Mouse (Mus musculus) hindbrain, embryonic 11.5 days (tissue): ENCODE data around the gene Stk11ip. TPM values are rescaled to one million over a fixed set of nuclear protein-coding genes. Genes with fewer than 3 reads are reported as not detected.
A peak's percentile ranks its signal among the peaks of the same experiment; 100 is the strongest.

ENCODE experiments used
- ATAC-seq: fragments of 200-750 bp; cut with Nextera tagmentation; 2 replicates; pipeline ENCODE4 v1.8.0; 2017; ENCODE audit warnings: mild to moderate bottlenecking, moderate TSS enrichment, moderate library complexity; ENCODE audit not compliant: low FRiP score
- DNase-seq: peaks from one replicate; pipeline ENCODE4 v3.0.0-alpha.2; 2015; ENCODE audit warnings: low spot score
- H3K27ac ChIP-seq: fragments of 300-500 bp; sonication (generic); 2 replicates; pipeline ENCODE4 v1.5.1; 2014; ENCODE audit warnings: mild to moderate bottlenecking, low read depth, low read length
- H3K27me3 ChIP-seq: fragments of 300-500 bp; sonication (generic); 2 replicates; pipeline ENCODE4 v1.6.1; 2014; ENCODE audit warnings: mild to moderate bottlenecking, low read length, moderate library complexity, mixed read lengths; ENCODE audit not compliant: control insufficient read depth, insufficient read depth
- H3K36me3 ChIP-seq: fragments of 300-500 bp; sonication (generic); 2 replicates; pipeline ENCODE4 v1.6.1; 2014; ENCODE audit warnings: mild to moderate bottlenecking, low read length, moderate library complexity, mixed read lengths; ENCODE audit not compliant: control insufficient read depth, insufficient read depth
- H3K4me1 ChIP-seq: fragments of 300-500 bp; sonication (generic); replicated peaks from 2 replicates; pipeline ENCODE4 v1.6.1; 2014; ENCODE audit warnings: low read length, mixed read lengths; ENCODE audit not compliant: control insufficient read depth, insufficient read depth
- H3K4me2 ChIP-seq: fragments of 300-500 bp; sonication (generic); replicated peaks from 2 replicates; pipeline ENCODE4 v1.6.1; 2014; ENCODE audit warnings: mild to moderate bottlenecking, low read depth, low read length
- H3K4me3 ChIP-seq: fragments of 300-500 bp; sonication (generic); 2 replicates; pipeline ENCODE4 v1.5.1; 2014; ENCODE audit warnings: low read depth, low read length
- H3K9ac ChIP-seq: fragments of 300-500 bp; sonication (generic); 2 replicates; pipeline ENCODE4 v1.6.1; 2014; ENCODE audit warnings: low read depth, low read length
- H3K9me3 ChIP-seq: fragments of 300-500 bp; sonication (generic); 2 replicates; pipeline ENCODE4 v1.6.1; 2016; ENCODE audit warnings: low read length; ENCODE audit not compliant: control insufficient read depth
- WGBS: fragments of 180-500 bp; shearing (Covaris S2); extraction: QIAGEN DNeasy Blood & Tissue Kit; methylation state at CpG from one replicate; pipeline ENCODE4 v1.1.7; 2014; 5-methylcytosine and 5-hydroxymethylcytosine counted together
- polyA plus RNA-seq: library from polyadenylated mRNA; unstranded; fragments of >200 nt; fragmentation: Nextera tagmentation; extraction: Ambion mirVana; gene quantifications from 2 replicates; pipeline ENCODE4 v1.2.1, GENCODE M21; 2014

Stk11ip gene
- polyA plus RNA-seq, 1 experiment from 2014 or later, result 11.8 TPM

DNA sequence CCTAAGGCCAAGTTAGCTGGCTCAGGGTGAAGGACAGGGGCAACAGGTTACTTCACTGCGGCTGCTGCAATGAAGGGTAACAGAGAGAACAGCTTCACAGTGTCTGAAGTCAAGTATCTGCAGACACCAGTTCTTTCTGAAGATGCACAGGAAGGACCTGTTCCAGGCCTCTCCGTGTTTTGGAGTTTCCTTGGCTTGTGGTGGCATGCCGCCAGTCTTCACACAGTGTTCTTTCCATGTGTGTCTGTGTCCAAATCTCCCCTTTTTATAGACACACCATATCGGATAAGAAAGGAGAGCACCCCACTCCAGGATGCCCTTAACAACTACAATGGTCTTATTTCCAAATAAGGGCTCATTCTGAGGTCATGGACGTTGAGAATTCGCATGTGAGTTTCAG is 23.0 kb downstream of the Stk11ip start:
- H3K4me2 ChIP-seq, result no peak overlapping the region
- H3K4me1 ChIP-seq, result 0 out of 2 replicates have a peak, but pooled peaks cover 2% of the 10 kb centered on the region
- ATAC-seq (no peak), DNase-seq (no peak)
- no peak overlapping the region for H3K9ac ChIP-seq
- H3K4me3 ChIP-seq, result no peak overlapping the region
- H3K27me3 ChIP-seq, result no peaks in the 10 kb centered on the region
- 93% methylated on average over 6 of the region's 6 CpGs for WGBS
- H3K9me3 ChIP-seq, result no peaks in the 10 kb centered on the region
- no peaks in the 10 kb centered on the region for H3K36me3 ChIP-seq
- H3K27ac ChIP-seq, result no peak overlapping the region

DNA sequence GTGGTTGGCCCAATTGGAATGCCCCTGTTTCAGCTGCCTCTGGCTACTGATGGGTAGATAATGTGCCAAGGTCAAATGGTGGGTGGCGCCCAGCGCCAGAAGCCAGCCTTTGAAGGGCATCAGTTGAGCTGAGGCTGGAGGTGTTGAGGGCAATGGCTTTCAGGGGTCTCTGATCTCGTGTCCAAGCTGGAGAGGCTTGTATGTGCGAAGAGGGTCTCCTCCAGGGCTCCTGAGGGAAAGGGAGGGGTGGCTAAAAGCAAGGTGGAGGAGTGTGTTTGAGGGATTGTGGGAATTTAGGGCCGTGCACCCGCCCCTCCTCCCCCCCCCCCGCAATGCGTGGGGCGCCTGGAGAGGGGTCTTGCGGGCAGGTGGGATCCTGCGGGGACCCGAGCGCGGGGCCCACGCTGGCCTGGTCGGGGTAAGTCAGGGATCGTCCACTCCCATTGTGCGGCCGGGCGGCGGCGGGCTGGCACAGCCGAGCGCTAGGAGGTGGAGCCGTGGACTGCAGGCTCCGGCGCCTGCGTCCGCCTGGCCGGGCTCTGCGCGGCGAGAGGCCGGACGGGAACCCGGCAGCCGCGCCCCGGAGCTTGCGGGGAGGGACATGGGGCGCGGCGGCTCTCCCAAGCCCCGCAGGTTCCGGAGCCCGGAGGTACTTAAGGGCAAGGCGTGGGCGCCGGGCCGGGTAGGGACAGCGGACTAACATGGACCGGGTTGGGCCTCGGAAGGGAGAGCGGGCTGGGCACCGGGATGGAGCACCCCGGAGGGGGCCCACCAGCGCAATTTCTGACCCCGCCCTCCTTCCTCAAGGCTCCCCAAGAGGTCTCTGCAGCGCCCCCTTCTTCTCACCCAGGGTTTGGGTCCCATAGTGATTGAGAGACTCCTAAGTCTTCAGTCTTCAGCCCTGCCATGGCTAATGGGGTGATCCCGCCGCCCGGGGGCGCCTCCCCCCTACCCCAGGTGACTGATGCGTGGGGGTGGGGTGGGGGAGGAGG is 24.9 kb downstream of the Stk11ip start, which contains the start of gene Slc4a3:
Gene Slc4a3, plus strand, starts transcription at position 302 of the 992 bp plus-strand sequence.
- Histone ChIP-seq H3K9me3 (no peaks in the 10 kb centered on the region), H3K9ac (peak within 1 kb of the TSS; percentile 83), H3K4me3 (peak within 1 kb of the TSS; percentile 73), H3K4me2 (peak within 1 kb of the TSS; percentile 81), H3K27me3 (no peaks in the 10 kb centered on the region), H3K27ac (peak within 1 kb of the TSS; percentile 74), H3K36me3 (no peaks in the 10 kb centered on the region; the same call in 1 of the 2 replicates), H3K4me1 (0 out of 2 replicates have a peak, but pooled peaks cover 2% of the 10 kb centered on the region)
- WGBS, result 2% methylated on average over 54 of the region's 64 CpGs
- ATAC-seq (peak; percentile 83), DNase-seq (peak; percentile 77)

DNA sequence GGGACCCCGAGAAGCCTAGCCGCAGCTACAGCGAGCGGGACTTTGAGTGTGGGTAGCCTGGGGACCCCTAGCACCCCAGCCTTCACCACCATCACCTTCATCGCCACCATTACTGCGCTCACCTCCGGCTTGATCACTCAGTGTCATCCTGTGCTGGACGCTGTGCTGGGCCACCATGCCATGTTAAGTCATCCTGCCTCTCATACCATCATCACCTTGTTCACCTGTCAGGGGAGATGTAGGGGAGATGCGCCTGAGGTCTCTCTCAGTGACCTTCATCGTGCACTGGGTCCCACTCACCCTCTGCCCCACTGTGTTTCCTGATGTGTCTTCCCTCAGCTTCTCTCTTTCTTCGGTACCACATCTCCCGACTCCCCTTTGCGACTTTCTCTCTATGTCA is 26.0 kb downstream of the Stk11ip start:
- Histone ChIP-seq H3K4me2 (no peak overlapping the region; the same call in 1 of the 2 replicates), H3K9ac (no peak overlapping the region), H3K27ac (no peak overlapping the region), H3K27me3 (no peaks in the 10 kb centered on the region), H3K4me1 (0 out of 2 replicates have a peak, but pooled peaks cover 2% of the 10 kb centered on the region), H3K9me3 (no peaks in the 10 kb centered on the region), H3K4me3 (no peak overlapping the region), H3K36me3 (no peaks in the 10 kb centered on the region; the same call in 1 of the 2 replicates)
- DNase-seq (no peak), ATAC-seq (no peak)
- 92% methylated on average over 13 of the region's 13 CpGs for WGBS

DNA sequence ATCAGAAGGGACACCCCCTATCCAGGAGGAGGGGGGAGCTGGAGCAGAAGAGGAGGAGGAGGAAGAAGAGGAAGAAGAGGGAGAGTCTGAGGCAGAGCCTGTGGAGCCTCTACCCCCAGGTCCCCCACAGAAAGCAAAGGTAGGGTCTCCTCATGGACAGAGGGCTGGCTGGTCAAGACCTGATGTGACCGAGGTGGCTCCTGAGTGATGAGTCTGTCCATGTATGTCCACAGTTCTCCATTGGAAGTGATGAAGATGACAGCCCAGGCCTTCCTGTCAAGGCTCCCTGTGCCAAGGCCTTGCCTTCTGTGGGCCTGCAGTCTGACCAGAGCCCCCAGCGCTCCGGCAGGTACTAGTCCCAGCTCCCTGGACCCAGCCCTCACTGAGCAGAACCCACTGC is 26.8 kb downstream of the Stk11ip start:
- no peak overlapping the region for H3K27ac ChIP-seq
- 95% methylated on average over 3 of the region's 3 CpGs for WGBS

DNA sequence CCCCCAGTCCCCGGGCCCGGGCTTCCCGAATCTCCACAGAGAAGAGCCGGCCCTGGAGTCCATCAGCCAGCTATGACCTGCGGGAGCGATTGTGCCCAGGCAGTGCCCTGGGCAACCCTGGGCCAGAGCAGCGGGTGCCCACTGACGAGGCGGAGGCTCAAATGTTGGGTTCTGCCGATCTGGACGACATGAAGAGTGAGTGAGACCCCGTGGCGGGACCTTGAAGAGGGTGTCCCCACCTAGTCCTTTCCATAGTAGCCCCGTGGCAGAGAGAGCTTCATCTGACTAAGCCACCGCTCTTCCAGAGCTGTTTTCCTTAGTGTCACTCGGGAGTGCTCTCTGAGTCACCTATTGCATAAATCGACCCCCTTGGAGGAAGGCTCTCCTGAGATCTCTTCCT is 27.5 kb downstream of the Stk11ip start:
- no peak for DNase-seq
- no peak for ATAC-seq
- no peaks in the 10 kb centered on the region for H3K9me3 ChIP-seq
- no peak overlapping the region for H3K4me2 ChIP-seq
- 90% methylated on average over 17 of the region's 17 CpGs for WGBS
- no peak overlapping the region for H3K27ac ChIP-seq
- 0 out of 2 replicates have a peak, but pooled peaks cover 2% of the 10 kb centered on the region for H3K4me1 ChIP-seq
- H3K4me3 ChIP-seq, result no peak overlapping the region
- H3K27me3 ChIP-seq, result no peaks in the 10 kb centered on the region
- H3K9ac ChIP-seq, result no peak overlapping the region
- H3K36me3 ChIP-seq, result no peaks in the 10 kb centered on the region; the same call in 1 of the 2 replicates

More for the DNA sequence above, 26.8 kb downstream of the Stk11ip start:
- ATAC-seq (no peak), DNase-seq (no peak)
- H3K36me3 ChIP-seq, result no peaks in the 10 kb centered on the region; the same call in 1 of the 2 replicates
- H3K4me3 ChIP-seq, result no peak overlapping the region
- H3K4me1 ChIP-seq, result 0 out of 2 replicates have a peak, but pooled peaks cover 2% of the 10 kb centered on the region
- H3K9me3 ChIP-seq, result no peaks in the 10 kb centered on the region
- no peak overlapping the region for H3K9ac ChIP-seq
- no peaks in the 10 kb centered on the region for H3K27me3 ChIP-seq
- H3K4me2 ChIP-seq, result no peak overlapping the region

DNA sequence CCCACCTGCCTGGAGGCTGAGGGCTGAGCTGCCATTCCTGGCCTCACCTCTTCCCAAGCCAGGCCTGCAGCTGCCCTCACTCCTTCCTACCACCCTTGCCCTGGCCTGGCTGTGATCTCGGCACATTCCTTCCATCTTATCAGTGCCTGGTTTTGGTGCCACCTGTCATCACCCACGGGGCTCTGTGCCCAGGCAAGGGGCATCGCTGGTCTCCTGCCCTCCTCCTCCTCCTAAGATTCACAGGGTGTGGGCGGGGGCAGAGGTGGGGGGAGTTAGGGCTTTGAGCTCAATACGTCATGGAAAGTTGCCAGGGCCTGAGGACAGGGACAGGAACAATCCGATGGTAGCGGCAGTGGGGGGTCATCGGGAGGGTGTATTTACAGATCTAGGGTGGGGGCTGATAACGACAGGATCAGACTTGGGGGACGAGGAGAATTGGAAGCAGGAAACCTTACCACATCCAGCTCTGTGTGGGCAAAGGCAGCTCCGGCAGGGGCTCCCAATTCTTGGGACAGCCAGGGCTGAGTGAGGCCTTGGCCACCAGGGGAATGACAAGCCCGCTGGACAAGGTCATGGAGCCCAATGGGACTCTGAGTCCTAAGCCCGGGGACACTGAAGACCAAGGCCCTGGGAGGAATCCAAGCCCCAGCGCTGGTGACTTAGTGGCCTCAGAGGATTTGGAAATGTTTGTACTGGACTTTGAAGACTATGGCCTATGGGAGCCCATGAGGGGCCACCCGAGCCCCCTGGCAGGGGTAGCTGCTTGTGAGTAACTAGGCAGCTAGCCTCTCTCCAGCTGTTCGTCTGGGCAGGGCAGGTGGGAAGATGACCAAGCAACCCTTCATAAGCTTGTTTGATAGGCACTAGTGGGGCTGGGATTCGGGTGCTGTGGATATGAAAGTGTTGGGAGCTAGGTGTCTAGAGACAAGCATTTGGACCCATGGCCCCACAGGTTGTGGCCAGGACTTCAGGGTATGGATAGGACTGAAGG is 28.3 kb downstream of the Stk11ip start:
- no peaks in the 10 kb centered on the region; the same call in 1 of the 2 replicates for H3K36me3 ChIP-seq
- 90% methylated on average over 17 of the region's 17 CpGs for WGBS
- H3K27ac ChIP-seq, result no peak overlapping the region
- no peaks in the 10 kb centered on the region for H3K9me3 ChIP-seq
- no peak for ATAC-seq
- H3K4me1 ChIP-seq, result 0 out of 2 replicates have a peak, but pooled peaks cover 2% of the 10 kb centered on the region
- DNase-seq, result no peak
- no peak overlapping the region for H3K4me3 ChIP-seq
- no peak overlapping the region for H3K4me2 ChIP-seq
- H3K9ac ChIP-seq, result no peak overlapping the region
- no peaks in the 10 kb centered on the region for H3K27me3 ChIP-seq

DNA sequence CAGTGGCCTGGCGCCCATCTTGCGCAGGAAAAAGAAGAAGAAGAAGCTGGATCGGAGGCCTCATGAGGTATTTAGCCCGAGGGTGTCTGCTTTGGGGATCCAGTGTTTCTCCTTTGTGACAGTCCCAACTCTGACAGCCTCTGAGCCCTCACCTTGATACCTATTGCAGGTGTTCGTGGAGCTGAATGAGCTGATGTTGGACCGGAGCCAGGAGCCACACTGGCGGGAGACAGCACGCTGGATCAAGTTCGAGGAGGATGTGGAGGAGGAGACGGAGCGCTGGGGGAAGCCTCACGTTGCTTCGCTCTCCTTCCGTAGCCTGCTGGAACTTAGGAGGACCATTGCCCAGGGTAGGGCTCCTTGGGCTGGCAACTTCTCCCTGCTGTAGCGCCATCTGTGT is 29.3 kb downstream of the Stk11ip start:
- no peak overlapping the region for H3K27ac ChIP-seq
- H3K4me1 ChIP-seq, result 0 out of 2 replicates have a peak, but pooled peaks cover 2% of the 10 kb centered on the region
- H3K9ac ChIP-seq, result no peak overlapping the region
- no peaks in the 10 kb centered on the region for H3K27me3 ChIP-seq
- H3K9me3 ChIP-seq, result no peaks in the 10 kb centered on the region
- no peak overlapping the region for H3K4me2 ChIP-seq
- no peak overlapping the region for H3K4me3 ChIP-seq
- no peaks in the 10 kb centered on the region; the same call in 1 of the 2 replicates for H3K36me3 ChIP-seq
- DNase-seq (no peak), ATAC-seq (no peak)
- WGBS, result 93% methylated on average over 15 of the region's 15 CpGs

DNA sequence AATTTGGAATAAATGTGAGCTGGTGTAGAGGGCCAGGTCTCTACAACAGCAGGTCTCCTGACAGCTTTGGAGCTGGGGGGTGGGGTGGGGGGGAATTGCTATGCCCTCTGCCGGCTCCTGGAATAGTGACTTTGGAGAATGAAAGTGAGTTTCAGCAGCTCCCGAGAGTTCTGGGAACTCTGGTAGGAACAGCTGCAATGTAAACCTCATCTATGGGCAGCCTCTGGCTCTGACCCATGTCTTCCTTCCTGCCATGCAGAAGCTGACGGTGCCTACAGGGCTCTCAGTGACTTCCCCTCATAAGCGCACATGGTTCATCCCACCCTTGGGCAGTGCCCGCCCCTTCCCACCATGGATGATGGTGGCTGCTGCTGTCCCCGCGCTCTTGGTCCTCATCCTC is 34.4 kb downstream of the Stk11ip start:
- Histone ChIP-seq H3K4me1 (0 out of 2 replicates have a peak, but pooled peaks cover 2% of the 10 kb centered on the region), H3K36me3 (no peaks in the 10 kb centered on the region), H3K9me3 (no peaks in the 10 kb centered on the region), H3K9ac (no peak overlapping the region), H3K27ac (no peak overlapping the region), H3K4me3 (no peak overlapping the region), H3K27me3 (no peaks in the 10 kb centered on the region), H3K4me2 (no peak overlapping the region)
- no peak for DNase-seq
- ATAC-seq, result no peak
- WGBS, result 92% methylated on average over 7 of the region's 7 CpGs
